Mouse (Mus musculus): ENCODE results near the gene Zfand3.
A peak's percentile ranks its signal among the peaks of the same experiment; 100 is the strongest.

DNA sequence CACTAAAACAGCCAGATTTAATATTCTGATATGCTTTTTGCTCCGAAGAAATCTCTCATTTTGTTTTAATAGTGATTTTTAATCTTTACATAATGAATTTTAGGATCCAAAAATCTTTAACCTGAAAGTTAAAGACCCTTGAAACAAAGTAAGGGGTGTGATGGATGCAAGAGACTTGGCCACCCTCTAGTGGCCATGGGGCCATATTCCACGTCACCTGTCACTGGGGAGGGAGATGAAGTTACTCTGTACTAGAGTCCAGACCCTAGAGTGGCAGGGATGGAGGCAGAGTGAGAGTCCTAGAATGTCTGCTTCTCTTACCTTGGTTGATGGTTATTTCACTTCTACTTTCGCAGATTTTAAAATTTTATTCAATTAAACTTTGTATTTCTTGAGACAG, 100.8 kb downstream of the Zfand3 start:
- TF ChIP-seq CTCF (IDR thresholded peaks at IDR 0.05; ENCODE audit: borderline replicate concordance, extremely low read depth, insufficient read depth, insufficient read length): peak; percentile 57; the same call in 1 of the 2 replicates
- TF ChIP-seq POLR2A (IDR thresholded peaks at IDR 0.05; ENCODE audit: borderline replicate concordance, extremely low read depth, insufficient read depth, insufficient read length, poor library complexity, severe bottlenecking): no peak
